Mouse (Mus musculus) G1E (cell line): Measurements from ENCODE around the gene Nck2.

ENCODE experiments used
- CTCF ChIP-seq: IDR thresholded peaks from 2 replicates; pipeline ENCODE4 v1.5.1; 2012; ENCODE audit warnings: low read depth, low read length, inconsistent platforms, mixed read lengths
- GATA2 ChIP-seq: IDR thresholded peaks from 2 replicates; pipeline ENCODE4 v1.6.1; 2012; ENCODE audit warnings: low read depth, low read length, inconsistent platforms, borderline replicate concordance
- POLR2AphosphoS5 ChIP-seq: IDR thresholded peaks from 2 replicates; pipeline ENCODE4 v1.6.1; 2012; ENCODE audit warnings: low read depth, low read length, inconsistent platforms; ENCODE audit not compliant: insufficient replicate concordance

DNA sequence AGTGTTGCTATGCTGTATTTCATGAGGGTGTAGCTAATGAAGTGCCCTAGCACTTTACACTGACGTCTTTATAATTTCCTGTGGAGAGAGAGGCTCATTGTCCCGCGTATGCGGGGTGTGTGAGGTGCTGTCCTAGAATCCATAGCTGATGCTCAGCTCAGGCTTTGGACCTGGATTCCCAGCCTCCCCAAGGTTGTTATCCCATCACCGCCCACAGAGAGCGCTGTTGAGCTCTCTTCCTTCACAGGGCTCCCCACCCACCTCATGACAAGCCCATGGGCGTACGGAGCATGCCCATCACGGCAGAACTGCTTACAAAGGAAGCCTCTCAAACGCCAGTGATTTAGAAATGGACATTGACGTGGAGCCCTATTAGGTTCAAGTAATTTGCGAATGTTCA, 66.9 kb downstream of the Nck2 start:
- TF ChIP-seq CTCF (no peak), GATA2 (no peak), POLR2AphosphoS5 (no peak)
